Mouse (Mus musculus) testis, adult 2 months (tissue): ENCODE data around the gene Tmem175.

Experiments
- CTCF ChIP-seq: fragments of 200-500 bp; IDR thresholded peaks from 2 replicates; pipeline ENCODE4 v1.5.1; 2012; ENCODE audit warnings: low read depth, mild to moderate bottlenecking, inconsistent platforms, low read length, moderate library complexity; ENCODE audit not compliant: control insufficient read depth, insufficient read depth, insufficient replicate concordance
- POLR2A ChIP-seq: fragments of 200-500 bp; IDR thresholded peaks from 2 replicates; pipeline ENCODE4 v1.6.1; 2012; ENCODE audit warnings: low read depth, mild to moderate bottlenecking, inconsistent platforms, low read length, moderate library complexity; ENCODE audit not compliant: control insufficient read depth

GRCm38 (mm10) chr5:108610426-108610825, 19.1 kb upstream of the Tmem175 start:
- TF ChIP-seq POLR2A: no peak
- no peak for TF ChIP-seq CTCF
